Mouse (Mus musculus): Measurements from ENCODE around the gene Kif16b. TPM values are rescaled to one million over a fixed set of nuclear protein-coding genes. Genes with fewer than 3 reads are reported as not detected.

The Kif16b gene
- total RNA-seq, 1 experiment from 2014 or later = 27.1 TPM

DNA sequence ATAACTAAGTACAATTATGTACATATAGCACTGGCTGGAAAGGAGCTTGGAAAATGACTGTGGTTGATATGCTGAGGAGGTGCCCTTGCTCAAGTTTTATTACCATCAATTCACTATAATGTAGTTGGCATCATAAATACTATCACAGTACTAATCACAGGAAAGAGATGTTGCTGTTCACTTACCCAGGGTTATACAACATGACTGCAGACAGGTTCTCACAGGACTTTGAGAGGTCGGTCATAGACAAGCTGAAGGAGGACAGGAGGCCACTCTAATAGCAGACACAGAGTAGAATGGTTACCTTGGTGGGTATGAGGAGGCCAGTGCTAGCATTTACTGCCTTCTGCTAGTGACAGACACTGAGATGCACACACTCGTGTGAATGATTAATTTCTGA, 162.0 kb downstream of the Kif16b start:
- no peak for ATAC-seq (replicated peaks; ENCODE audit: low read depth, poor library complexity, severe bottlenecking)

DNA sequence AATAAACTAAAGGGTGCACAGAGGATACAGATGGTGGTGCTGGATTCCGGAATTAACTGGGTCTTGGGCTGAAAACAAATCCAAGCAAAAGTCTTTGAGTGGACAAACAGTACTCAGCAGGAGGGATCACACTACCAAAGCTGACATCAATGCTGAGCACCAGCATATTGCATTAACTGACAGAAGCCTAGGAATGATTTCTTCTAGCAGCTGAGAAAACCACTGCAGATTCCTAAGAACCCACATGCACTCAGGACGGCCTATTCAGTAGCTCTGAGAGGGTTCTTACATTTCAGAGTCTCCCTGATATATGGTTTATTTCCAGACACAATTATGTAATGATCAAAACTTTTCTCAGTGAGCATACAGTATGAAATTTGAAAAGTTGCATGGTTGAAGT, 162.8 kb downstream of the Kif16b start:
- no peak for ATAC-seq (replicated peaks; ENCODE audit: low read depth, poor library complexity, severe bottlenecking)

DNA sequence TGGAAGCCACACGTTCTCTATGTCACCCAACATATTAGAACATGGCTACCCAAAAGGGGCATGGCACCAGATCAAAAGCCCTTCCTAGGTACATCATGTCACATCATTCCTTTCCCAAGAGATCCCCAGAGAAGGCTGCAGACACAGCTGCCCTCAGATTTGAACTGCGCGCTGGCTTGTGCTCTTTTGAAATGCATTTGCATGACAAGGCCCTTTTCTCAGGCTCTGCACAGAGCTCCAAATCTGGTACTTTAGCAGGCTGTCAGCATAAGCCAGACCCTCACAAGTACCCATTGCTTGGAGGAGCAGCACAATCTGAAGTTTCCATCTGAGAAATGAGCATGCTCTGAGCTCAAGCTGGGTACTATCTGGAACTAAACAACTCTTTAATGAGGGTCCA, 165.6 kb downstream of the Kif16b start:
- no peak for ATAC-seq (replicated peaks; ENCODE audit: low read depth, poor library complexity, severe bottlenecking)

DNA sequence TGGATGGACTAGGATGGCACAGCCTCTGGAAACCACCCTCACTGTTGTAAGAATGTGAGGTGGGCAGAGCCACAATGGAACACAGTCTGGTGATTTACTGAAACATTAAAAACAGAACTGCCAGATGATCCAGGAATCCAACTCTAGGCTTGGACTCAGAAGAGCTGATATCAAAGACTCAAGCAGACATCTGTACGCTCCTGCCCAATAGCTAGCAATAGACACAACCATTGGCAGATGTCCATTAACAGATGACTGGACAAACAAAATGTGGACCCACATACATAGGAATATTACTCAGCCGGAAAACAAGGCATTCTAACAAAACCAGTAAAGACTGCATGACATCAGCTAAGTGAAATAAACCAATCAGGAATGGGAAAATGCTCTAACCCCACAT, 167.3 kb downstream of the Kif16b start:
- no peak for ATAC-seq (replicated peaks; ENCODE audit: low read depth, poor library complexity, severe bottlenecking)

DNA sequence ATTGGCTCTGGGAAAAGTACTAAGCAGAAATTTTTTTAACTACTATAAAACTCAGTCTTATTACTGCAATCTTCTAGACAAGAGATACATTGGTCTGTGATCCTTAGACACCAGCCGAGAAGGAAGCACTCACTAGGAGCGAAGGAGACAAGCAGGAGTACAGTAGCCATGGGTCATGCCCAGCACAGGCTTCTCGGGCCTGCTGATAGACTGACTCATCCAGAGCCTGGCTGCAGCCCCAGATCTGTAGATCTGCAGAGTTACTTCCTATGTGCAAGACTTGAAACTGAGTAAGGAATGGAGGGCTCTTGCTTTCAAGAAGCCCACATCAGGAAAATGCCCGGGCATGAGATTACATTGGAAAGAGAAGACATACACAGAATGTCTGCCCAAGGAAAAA, 169.0 kb downstream of the Kif16b start:
- ATAC-seq (replicated peaks; ENCODE audit: low read depth, poor library complexity, severe bottlenecking) = no peak

DNA sequence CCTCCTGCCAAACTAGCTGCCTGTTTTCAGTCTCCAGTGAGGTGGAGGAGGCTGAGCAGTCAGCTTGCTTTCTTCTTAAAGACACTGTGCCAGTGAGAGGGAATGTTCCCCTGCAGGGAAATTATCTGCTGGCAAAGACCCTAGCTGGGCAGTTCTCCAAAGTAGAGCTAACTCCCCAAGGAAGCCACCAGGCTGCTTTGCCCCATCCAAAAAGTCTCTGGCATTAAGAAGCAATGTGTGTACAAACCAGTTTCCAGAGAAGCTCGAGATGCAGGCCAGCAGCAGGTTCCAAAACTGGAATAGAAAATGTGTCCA, 169.6 kb downstream of the Kif16b start:
- no peak for ATAC-seq (replicated peaks; ENCODE audit: low read depth, poor library complexity, severe bottlenecking)

DNA sequence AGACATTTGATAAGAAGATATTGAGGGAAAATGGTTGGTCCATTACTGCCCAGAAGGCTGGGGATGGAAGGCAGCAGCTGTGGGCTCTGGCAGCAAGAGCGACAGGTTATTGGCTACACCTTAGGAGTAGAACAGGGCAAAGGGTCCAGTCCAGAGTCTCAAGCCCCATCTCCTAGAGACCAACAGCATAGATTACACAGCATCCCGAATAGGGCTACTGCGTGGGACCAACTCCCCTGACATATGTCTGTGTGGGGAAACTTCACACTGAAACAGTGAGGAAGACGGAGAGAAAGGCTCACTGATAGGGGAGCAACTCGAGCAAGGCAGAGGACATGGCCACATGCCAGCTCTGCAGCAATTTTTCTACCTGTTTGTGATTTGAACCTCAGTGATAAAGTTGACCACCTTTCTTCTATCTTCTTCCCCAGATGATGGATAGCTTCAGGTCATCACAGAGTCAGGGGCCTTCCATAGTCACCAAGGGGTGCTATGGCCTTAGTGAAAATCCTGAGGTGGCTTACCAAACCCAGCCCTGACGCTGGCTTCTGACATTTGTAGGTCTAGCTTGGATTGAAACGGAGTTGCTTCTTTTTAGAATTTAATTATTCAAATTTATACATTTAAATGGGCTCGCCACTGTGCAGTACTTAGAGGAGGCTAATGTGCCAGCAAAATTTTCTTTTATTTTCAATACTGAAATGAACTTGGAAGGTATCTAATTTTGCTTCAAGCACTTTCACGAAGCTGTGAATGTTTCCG, 170.1 kb downstream of the Kif16b start:
- ATAC-seq (replicated peaks; ENCODE audit: low read depth, poor library complexity, severe bottlenecking) = no peak

DNA sequence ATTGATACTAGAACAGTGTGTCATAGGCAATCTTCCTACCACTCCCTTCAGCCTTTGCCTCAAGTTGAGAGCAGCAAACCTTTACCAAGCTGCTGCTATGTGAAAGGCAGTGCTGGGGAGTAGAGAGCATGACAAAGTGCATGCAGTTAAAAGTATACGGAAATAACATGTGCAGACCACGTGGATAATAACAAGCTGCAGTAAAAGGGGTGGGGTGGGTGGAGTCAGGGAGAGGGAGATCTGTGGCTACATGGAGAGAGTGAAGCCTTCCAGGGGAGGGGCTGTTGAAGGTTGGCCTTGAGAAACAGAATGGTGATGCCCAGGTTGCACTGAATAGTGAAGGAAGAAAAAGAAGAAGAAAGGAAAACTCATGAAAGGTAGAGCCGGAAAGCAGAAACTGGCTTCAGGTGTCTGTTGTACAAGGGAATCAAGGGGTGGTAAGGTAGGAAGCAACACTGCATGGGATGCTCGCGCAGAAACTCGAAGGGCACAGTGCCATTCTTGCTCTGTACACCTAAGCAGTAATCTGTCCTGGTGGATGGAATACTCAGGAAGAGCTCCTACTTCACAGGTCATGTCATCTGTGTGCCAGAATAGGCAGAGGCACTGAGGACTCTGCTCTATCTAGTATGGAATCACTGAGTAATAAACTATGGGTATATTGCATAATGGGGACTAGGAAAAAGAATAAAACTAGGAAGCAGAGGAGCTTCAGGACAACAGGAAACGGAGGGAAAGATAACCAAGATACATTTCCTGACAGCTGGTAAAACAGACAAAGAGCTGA, 176.9 kb downstream of the Kif16b start:
- no peak for ATAC-seq (replicated peaks; ENCODE audit: low read depth, poor library complexity, severe bottlenecking)

DNA sequence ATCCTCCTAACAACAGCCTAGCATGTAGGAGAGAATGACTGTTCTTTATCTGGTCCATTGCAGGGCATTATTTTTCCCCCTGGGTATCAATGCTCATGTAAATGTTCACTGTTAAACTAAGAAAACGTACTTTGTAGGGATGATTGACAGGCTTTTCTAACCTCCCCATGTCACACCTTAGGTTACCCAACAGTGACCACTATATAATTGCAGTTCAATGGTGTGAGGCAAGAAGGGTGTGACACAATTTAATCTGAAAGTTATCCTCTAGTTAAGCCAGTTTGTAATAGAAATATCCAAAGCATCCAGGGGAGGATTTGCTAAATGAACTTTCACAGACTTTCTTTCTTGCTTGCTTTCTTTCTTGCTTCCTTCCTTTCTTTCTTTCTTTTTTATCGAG, 181.2 kb downstream of the Kif16b start:
- ATAC-seq (replicated peaks; ENCODE audit: low read depth, poor library complexity, severe bottlenecking) = no peak

DNA sequence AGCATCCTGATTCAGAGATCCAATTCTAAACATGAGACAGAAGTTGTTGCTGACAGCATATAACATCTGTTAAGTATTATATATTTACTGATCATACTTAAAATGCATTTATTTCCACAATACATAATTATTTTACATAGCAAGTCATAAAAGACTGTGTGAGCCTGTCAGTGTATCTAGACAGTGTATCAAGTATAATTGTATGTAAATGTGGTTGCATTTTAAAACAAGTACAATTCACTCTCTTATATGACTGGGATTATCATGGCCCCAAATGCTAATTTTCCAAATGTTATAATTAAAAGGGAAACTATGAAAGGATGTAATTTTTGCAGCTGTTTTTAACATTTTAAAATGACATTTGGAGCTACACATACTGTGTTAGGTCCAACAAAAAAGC, 182.3 kb downstream of the Kif16b start:
- no peak for ATAC-seq (replicated peaks; ENCODE audit: low read depth, poor library complexity, severe bottlenecking)

DNA sequence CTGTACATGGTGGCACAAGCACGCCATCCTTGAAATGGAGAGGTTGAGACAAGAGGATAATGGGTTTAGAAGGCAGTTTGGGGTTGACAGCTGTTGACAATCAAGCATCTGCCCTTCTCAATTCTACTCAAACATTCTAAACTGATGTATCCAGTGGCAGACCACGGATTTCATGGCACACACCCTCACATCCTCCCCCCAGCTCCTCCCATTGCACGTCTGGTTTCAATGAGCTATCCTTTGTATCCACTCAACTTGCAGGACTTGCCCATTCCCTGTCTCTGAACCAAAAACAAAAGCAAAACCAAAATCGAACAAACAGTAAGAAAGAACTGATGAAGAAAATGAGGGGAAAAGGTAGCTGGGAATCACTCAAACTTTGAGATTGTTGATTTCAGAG, 183.7 kb downstream of the Kif16b start:
- ATAC-seq (replicated peaks; ENCODE audit: low read depth, poor library complexity, severe bottlenecking) = no peak

DNA sequence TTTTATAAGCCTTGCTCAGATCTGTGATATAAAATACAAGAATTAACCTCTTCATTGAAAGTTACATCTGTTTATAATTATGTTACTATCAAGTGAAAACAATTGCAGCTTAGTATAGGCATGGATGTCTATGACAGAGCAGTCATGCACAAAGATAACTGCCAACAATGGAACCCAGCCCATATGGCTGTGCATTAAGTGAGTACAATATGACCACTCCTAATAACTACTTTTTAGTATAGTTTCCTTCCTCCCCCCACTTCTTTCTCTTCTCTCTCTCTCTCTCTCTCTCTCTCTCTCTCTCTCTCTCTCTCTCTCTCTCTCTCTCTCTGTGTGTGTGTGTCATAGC, 185.4 kb downstream of the Kif16b start:
- no peak for ATAC-seq (replicated peaks; ENCODE audit: low read depth, poor library complexity, severe bottlenecking)

DNA sequence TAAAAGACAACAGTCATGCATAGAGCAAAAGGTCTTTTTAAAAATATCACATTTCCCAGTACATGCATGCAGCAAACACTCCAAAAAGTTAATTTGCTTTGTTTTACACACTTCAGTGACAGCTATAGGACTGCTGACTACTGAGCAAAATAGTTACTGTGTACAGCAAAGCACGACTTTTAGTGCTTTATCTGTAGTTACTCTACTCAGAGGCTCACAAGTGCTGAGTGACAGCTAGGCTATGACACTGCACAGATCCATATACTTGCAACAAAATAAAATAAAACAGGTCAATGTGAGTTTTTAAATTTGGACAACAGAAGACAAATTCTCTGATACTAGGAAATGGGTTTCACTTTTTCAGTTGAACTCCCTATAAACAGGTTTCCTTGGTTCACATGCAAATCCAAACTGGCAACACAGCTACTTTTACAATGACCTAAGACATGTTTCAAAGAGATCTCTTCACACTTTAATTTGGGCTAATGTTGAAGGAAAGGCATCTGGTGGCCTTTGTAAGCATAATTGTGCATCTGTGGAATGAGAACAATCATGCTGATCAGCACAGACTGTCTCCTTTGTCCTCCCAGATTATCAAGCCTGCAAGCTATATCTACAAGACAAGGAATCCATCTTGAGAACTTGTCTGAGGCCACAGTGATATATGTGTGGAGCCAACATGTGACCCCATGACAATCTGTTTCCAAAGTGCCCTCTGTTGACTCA, 186.0 kb downstream of the Kif16b start:
- no peak for ATAC-seq (replicated peaks; ENCODE audit: low read depth, poor library complexity, severe bottlenecking)

DNA sequence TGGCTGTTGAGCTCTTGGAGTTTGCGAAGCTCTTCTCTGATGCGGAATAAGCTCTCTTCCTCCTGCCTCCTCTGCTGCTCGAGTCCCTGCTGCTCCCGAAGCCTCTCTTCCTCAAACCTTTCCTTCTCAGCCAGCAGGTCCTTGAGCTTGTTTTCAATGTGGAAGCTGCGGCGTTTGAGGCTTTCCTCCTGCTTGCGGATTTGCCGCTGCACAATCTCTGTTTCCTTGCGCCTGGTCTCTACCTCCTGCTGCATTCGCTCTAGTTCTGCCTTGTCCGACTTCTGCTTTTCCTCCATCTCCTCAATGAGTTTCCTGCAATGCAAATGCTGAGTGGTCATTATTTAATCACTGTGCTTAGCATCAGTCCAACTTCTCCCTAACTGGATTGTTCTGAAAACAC, 188.6 kb downstream of the Kif16b start:
- ATAC-seq (replicated peaks; ENCODE audit: low read depth, poor library complexity, severe bottlenecking) = peak; percentile 52; the same call in 1 of the 2 replicates

DNA sequence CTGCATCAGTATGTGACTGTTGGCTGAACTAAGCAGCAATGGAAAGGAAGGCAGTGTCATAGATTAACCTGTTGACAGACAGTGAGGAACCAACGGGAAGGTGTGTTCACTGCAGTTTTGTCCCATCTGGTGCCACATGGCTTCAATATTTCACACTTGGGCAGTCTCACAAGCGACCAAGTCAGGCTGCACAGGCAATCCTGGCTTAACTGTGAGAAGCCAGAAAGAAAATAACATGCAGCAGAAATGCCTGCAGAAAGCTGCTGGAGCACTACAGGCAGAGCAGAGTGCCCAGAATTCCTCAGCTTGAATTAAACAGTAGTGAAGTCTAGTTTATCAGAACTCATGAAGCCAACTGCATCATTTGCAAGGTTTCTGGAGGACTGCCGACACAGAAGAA, 192.0 kb downstream of the Kif16b start:
- no peak for ATAC-seq (replicated peaks; ENCODE audit: low read depth, poor library complexity, severe bottlenecking)

DNA sequence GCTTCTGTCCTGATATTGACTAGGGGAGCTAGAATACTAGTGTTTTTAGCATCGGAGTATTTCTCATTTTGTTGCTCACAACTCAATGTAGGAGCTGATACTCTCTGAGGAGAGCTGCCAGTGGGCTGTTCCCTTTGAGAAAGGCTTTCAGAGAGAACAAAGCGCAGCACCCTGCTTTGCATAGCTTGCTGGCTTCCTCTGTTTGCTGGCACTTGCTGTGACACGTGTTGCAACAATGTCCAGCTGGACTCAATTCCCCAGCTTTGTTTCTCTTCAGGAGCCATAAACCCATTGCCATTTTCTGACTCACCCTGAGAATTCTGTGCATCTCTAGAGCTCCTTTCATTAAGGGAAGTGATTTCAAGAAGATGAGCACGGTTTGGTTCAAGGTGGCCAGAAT, 200.6 kb downstream of the Kif16b start:
- ATAC-seq (replicated peaks; ENCODE audit: low read depth, poor library complexity, severe bottlenecking) = no peak

DNA sequence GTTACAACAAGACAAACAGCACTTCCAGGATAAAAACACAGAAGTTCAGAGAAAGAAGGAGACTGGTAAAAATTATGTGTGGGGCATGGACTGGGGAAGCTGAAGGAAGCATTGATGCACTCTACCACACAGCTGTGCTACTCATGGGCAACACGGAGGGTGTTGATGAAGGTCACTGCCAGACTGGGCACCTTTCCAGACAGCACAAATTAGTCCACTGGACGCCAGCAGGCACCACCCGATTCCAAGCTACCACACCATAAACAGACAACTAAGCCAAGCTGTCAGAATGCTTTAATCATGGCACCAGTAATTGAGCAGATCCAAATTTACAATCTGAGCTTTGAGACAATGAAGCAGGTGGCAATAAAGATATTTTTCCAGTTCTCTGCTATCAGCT, 202.7 kb downstream of the Kif16b start:
- no peak for ATAC-seq (replicated peaks; ENCODE audit: low read depth, poor library complexity, severe bottlenecking)

DNA sequence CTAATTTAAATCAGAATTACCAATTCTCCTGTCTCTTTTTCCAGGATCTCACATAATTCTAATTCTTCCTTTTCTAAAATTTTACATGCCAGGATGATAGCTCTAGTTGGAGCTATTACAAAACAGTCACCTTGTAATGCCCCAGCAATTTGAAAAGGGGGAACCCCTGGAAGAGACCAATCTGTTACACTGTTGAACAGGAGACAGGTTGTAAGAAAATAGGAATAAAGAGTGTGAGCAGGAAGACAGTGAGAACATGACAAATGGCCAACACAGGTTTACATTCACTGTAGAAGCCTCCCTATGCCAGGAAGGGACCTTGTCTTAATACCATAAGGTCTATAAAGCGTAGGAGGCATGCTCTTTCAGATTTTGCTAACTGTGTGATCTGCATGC, 206.4 kb downstream of the Kif16b start:
- no peak for ATAC-seq (replicated peaks; ENCODE audit: low read depth, poor library complexity, severe bottlenecking)

DNA sequence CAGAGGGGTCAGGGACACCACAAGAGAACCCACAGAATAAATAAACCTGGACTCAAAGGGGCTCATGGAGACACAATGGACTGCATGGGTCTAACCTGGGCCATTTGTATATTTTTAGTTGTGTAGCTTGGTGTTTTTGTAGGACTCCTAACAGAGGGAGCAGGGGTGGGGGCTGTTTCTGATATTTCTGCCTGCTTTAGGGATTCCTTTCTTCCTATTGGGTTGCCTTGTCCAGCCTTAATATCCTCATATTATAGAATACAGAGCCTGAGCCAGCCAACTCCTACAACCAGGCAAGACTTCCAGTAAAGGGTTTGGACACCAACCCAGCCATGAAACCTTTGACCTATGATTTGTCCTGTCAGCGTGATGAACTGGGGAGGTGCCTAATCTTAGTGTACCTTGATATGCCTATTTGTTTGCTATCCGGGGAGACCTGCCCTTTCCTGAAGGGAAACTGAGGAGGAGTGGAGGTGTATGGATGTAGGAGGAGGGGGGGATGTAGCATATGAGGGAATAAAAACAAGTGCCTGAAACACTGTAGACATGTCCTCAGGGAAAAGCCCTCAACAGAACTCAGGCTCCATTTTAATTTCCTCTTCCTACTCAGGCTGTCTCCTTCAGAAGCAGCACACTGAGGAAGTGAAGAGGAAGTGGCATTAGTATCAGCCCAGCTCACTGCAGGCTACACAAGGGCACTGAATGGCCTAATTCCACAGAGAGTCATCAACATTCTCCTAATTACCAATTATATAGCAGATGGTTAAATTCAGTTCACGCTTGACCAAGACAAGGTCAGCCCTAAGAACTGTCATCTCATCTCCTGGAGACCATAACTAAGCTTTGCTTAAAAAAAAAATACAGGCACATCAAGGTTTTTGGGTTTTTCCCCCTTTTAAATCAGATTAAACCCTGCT, 207.1 kb downstream of the Kif16b start:
- ATAC-seq (replicated peaks; ENCODE audit: low read depth, poor library complexity, severe bottlenecking) = no peak

DNA sequence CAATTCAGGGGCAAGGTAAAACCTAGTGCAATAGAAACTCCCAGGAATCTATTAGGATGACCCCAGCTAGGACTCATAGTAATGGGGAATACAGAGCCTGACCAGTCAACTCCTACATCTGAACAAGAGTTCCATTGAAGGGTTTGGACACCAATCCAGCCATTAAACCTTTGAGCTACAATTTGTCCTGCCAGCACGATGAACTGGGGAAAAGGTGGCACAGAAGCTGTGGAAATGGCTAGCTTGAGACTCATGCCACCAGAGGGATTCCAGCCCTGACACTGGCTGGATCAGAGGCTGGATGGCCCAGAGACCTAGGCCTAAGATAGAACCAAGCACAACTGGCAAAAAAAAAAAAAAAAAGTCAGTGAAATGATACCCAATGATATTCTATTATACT, 207.9 kb downstream of the Kif16b start:
- no peak for ATAC-seq (replicated peaks; ENCODE audit: low read depth, poor library complexity, severe bottlenecking)

All from common myeloid progenitor, adult 5-6 weeks (primary cell).